Mouse (Mus musculus) T-cell, adult 2 months (primary cell): Measurements from ENCODE around the gene Taf1c.

Experiments used
- DNase-seq: peaks from one replicate; pipeline ENCODE4 v3.0.0; 2022; ENCODE audit warnings: low spot score

Taf1c gene

DNA sequence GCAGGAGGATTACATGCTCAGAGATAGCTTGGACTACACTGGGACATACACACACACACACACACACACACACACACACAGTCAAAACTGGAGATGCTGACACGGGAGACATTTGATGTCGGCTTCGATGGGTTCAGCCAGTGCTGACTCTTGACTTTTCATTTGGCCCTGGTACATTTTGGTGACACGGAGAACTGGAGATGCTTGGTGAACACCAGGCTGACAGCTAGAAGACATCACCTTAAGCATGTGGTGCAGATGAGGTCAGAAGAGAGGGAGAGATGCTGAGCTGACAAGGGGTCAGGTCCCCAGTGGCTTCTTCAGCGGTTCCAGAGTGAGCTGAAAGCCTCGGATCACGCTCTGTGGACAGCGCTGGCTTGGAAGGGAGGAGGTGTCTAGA is 18.0 kb upstream of the Taf1c start:
- no peak for DNase-seq

DNA sequence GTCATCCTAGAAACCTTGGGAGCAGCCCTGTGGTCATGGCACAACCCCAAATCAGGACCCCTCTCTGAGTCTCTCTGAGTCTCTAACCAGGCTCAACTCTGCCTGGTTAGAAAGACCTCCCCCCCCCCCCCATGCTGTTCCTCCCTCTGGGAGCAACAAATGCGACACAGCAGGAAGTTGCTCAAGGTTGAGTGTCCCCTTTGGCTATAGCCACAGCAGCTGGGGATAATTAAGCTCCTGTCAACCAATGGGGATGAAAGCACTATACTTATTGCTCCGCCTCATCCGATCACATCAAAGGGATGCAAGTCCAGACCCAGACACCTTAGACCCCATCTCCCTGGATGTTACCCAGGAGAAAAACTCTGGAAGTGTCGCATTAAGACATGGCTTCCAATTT is 17.5 kb upstream of the Taf1c start:
- no peak for DNase-seq

DNA sequence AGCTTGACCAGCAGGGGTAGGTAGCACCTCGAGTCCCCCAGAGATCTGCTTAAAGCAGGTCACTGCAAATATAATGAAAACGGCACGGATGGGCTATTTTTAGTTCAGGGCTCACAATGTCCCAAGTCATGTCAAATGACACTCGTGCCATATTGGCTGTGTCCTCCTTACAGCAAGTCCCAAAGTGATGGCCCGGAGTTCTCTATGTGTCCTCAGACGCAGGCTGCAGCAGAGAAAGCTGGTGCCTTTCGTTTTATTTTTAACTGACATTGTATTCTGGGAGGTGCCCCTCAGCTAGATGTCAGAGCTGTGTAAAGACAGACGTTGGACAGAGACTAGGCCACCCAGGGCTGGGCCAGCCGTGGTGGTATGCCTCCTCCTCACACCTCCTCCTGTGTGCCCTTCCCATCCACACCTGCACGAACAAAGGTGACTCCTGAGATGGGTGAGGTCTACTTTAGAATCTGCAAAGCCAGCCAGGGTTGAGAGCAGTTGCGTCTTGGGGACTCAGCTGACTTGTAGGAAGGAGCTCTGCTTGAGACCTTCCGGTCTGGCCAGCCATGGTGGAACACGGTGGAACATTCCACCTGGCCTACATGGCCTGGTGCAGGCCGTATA is 15.9 kb upstream of the Taf1c start:
- no peak for DNase-seq

DNA sequence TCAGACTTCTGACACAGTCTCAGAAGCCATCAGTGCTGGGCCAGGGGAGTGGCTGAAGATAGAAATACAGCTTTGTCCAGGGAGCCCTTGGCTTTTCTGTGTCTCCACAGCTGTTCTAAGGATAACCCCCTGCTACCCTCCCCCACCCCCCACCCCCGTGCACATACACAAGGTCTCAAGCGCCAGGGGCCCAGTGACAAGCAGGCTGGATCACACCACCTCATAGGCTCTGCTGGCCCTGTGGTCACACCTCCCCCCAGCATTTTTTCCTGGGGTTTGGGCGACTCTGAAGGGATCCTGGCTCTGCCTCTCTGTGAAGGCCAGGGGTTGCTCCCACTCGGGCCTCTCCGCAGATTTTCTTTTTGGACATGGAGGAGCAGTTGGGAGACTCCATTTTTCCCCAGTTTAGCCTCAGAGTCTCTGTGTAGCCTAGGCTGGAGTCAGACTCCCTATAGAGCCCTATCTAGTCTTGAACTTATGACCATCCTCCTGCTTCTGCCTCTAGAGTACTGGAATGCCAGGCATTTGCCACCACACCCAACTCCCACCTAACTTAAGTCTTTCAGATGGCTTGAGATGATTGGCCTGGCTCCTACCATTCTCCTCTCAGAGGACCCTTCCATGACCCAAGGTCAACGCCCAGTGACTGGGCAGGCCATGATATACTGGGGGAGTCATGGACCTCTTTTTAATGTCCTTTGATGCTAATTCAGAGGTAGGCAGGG is 15.3 kb upstream of the Taf1c start:
- DNase-seq = no peak

DNA sequence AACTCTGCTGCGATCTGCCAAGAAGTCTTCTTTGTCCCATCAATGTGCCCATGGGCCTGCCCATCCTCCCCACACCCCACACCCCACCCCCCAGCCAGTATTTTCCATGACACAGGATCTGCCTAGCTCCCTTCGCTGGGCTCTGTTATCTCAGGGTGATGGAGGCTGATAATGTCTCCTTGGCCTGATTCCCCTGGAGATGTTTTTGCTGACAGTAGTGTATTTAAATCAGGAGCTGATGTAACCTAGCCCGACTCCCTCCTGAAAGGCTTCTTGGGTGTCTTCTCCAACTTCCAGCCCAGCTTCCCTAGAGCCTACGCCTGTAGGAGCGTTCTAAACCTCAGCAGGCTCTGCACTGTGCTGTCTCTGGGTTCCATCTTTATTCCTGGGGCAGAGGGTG is 13.9 kb upstream of the Taf1c start:
- no peak for DNase-seq

GRCm38 (mm10) chr8:119617586-119617985 is 12.6 kb upstream of the Taf1c start:
- DNase-seq = no peak

DNA sequence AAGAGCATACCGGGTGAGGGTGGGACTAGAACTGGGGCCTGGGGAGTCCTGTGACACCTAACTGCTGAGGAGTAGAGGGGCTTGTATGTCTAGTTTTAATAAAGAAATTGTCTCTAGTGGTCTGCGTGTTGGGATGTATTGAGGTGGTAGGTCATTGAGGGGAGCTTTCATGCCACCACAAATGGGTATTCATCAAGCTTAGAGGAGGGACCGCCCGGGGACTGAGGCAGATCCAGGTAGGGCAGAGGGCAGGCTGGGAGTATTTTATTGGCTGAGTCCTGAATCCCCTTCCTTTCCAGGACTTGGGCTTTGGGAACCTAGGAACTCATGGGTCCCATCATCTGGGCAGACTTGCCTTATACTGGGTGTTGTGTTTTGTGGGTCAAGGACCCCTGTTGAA is 11.8 kb upstream of the Taf1c start:
- no peak for DNase-seq

GRCm38 (mm10) chr8:119616358-119616757 is 11.3 kb upstream of the Taf1c start:
- no peak for DNase-seq

DNA sequence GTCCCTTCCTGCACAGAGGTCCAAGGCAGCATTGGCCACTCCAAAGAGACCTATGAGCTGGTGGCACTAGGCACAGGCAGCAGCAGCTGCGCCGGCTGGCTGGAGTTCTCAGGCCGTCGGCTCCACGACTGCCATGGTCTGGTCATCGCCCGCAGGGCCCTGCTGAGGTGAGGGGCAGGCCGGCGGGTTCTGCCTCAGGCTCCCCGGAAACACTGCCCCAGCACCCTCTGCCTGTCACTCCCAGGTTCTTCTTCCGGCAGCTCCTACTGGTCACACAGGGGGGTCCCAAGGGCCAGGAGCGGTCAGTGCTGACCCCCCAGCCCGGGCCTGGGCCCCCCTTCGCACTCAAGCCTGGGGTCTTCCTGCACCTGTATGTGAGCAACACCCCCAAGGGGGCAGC is 10.1 kb upstream of the Taf1c start:
- no peak for DNase-seq

DNA sequence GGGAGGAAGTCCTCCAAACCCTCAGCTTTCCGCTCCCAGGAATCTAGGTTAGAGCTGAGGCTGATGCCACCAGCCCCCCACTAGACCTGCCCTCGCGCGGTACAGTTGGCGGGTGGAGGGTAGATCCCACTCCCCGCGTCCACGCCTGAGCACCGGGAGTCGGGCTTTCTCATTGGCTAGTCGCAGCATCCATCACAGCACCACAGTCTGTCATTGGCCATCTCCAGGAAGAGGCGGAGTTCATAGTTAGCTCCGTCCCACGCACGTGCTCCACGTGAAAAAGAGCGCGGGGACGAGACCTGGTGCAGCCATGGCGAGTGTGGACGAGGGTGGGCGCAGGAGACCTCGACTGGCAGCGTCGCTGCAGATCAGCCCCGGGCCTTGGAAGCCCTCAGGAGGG is 7.4 kb upstream of the Taf1c start, which contains the start of gene Adad2:
Gene Adad2 (plus strand): TSS at position 277 of the 400 bp plus-strand sequence.
- no peak for DNase-seq

DNA sequence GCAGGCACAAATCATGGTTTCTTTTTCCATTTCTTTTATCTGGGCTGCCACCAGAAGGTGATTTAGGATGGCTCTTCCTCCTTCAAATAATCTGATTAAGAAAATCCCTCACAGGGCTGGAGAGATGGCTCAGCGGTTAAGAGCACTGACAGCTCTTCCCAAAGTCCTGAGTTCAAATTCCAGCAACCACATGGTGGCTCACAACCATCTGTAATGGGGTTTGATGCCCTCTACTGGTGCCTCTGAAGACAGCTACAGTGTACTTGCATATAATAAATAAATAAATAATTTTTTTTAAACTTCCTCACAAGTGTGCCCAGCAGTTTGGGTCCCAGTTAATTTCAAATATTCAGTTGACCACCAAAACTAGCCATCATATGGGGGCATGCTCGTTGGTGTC is 1.2 kb upstream of the Taf1c start:
- no peak for DNase-seq

GRCm38 (mm10) chr8:119604398-119604803 is 621 bp downstream of the Taf1c start:
- DNase-seq = no peak

- DNase-seq = no peak
Measured at GRCm38 (mm10) chr8:119603771-119604170, 1.3 kb downstream of the Taf1c start.

GRCm38 (mm10) chr8:119591456-119591855 is 13.6 kb downstream of the Taf1c start:
- DNase-seq = no peak

DNA sequence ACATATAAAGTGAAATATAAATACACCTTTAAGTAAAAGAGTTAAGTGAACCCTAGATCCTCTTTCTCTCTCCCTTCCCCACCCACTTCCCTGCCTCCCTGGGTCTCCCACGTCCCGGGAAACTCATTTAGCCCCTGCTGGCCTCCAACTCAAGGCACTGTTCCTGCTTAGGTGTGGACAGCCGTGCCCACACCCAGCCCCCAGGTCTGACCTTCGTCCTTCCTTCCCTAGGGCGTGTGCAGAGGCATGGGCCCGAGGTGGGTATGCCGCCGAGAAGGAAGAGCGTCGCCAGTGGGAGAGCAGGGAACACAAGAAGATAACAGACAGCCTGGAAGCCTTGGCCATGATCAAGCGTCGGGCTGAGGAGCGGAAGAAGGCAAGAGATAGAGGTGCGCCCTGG is 14.7 kb downstream of the Taf1c start:
- no peak for DNase-seq

DNA sequence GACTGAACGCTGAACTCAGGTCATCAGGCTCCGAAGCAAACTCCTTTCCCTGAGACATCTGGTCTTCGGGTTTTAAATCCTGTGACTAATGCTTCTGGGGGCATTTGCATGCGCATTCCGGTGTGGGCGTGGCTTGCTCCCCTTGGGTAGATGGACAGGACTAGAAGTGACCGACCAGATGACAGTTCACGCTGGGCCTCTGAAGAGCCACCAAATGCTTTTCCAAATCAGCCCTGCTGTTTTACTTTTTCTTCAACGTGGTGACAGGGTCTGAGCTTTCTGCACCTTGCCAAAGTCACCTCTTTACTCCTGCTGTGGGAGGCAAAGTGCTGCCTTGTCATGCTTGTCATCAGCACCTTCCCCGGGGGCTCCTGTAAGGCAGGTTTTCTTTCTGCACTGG is 16.2 kb downstream of the Taf1c start:
- DNase-seq = no peak

- no peak for DNase-seq
Measured at GRCm38 (mm10) chr8:119588321-119588720, 16.7 kb downstream of the Taf1c start.

GRCm38 (mm10) chr8:119585901-119586300 is 19.1 kb downstream of the Taf1c start:
- peak; percentile 48 for DNase-seq

- DNase-seq = no peak
Measured at GRCm38 (mm10) chr8:119580441-119581161, 24.4 kb downstream of the Taf1c start.

DNA sequence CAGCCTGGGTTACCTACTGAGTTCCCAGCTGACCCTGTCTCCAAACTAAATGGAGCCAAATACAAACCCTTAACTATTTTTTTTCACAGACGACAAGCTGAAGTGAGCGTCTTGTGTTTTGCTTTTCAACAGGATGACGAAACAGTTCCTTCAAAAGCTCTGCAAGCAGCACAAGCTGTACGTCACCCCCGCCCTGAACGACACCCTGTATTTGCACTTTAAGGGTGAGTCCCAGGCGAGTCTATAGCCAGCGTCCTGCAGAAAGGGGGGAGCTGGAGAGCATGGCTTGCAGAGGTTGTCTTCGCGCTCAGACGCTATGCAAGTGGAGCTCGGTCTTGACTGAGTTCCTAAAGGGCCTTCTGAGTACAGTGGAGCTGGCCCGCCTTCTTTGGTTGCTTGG is 25.9 kb downstream of the Taf1c start:
- DNase-seq = no peak

GRCm38 (mm10) chr8:119575366-119575726 is 29.7 kb downstream of the Taf1c start:
- DNase-seq = no peak

- peak; percentile 92 for DNase-seq
Measured at GRCm38 (mm10) chr8:119574437-119575365, 30.3 kb downstream of the Taf1c start, which contains the start of the genes Hsdl1 and Dnaaf1. Hsdl1 (minus strand) TSS chr8:119575183. Dnaaf1 (plus strand) TSS chr8:119575235.
